Mouse (Mus musculus) macrophage (primary cell): ENCODE measurements around the gene Fam49a. TPM values are rescaled to one million over a fixed set of nuclear protein-coding genes. Genes with fewer than 3 reads are reported as not detected.

Experiments used
- H3K27ac ChIP-seq: fragments of 350-480 bp; formaldehyde crosslinking; 2 replicates; pipeline ENCODE4 v1.9.0; 2021
- H3K36me3 ChIP-seq: fragments of 350-480 bp; formaldehyde crosslinking; 2 replicates; pipeline ENCODE4 v1.9.0; 2021; ENCODE audit errors: inconsistent target
- H3K4me3 ChIP-seq: fragments of 350-480 bp; formaldehyde crosslinking; 2 replicates; pipeline ENCODE4 v1.9.0; 2021; ENCODE audit errors: inconsistent target
- H3K79me2 ChIP-seq: fragments of 350-480 bp; formaldehyde crosslinking; 2 replicates; pipeline ENCODE4 v1.9.0; 2021; ENCODE audit errors: inconsistent target
- WGBS: methylation state at CpG from one replicate; pipeline ENCODE4 v1.1.7; 2026; ENCODE audit warnings: inconsistent platforms; ENCODE audit not compliant: missing documents; 5-methylcytosine and 5-hydroxymethylcytosine counted together
- polyA plus RNA-seq: library from polyadenylated mRNA; stranded (reverse); fragments of 250-400 nt; gene quantifications from 3 replicates; pipeline ENCODE4 v1.2.4, GENCODE M21; 2018; ENCODE audit warnings: inconsistent platforms

The Fam49a gene
- polyA plus RNA-seq, 1 experiment from 2014 or later, result 41.6 TPM

GRCm38 (mm10) chr12:12389271-12389670 is 127.3 kb downstream of the Fam49a start:
- Histone ChIP-seq H3K79me2 (no peaks in the 10 kb centered on the region), H3K36me3 (no peaks in the 10 kb centered on the region), H3K27ac (no peak overlapping the region), H3K4me3 (no peak overlapping the region)
- WGBS, result 88% methylated on average over 1 of the region's 1 CpGs

GRCm38 (mm10) chr12:12396224-12396623 is 134.3 kb downstream of the Fam49a start:
- Histone ChIP-seq H3K79me2 (no peaks in the 10 kb centered on the region), H3K4me3 (no peak overlapping the region), H3K36me3 (no peaks in the 10 kb centered on the region), H3K27ac (no peak overlapping the region)
- WGBS, result 4% methylated on average over 6 of the region's 6 CpGs

GRCm38 (mm10) chr12:12401051-12401465 is 139.1 kb downstream of the Fam49a start:
- Histone ChIP-seq H3K79me2 (no peaks in the 10 kb centered on the region), H3K27ac (no peak overlapping the region), H3K36me3 (no peaks in the 10 kb centered on the region), H3K4me3 (no peak overlapping the region)
- WGBS, result 15% methylated on average over 9 of the region's 9 CpGs

GRCm38 (mm10) chr12:12401504-12401903 is 139.6 kb downstream of the Fam49a start:
- Histone ChIP-seq H3K79me2 (no peaks in the 10 kb centered on the region), H3K27ac (no peak overlapping the region), H3K36me3 (no peaks in the 10 kb centered on the region), H3K4me3 (no peak overlapping the region)
- WGBS, result 14% methylated on average over 15 of the region's 15 CpGs

GRCm38 (mm10) chr12:12405491-12406110 is 143.7 kb downstream of the Fam49a start:
- WGBS, result 80% methylated on average over 10 of the region's 10 CpGs
- no peaks in the 10 kb centered on the region for H3K79me2 ChIP-seq
- H3K4me3 ChIP-seq, result no peak overlapping the region
- no peaks in the 10 kb centered on the region for H3K36me3 ChIP-seq
- H3K27ac ChIP-seq, result no peak overlapping the region

GRCm38 (mm10) chr12:12409044-12409443 is 147.1 kb downstream of the Fam49a start:
- H3K36me3 ChIP-seq, result no peaks in the 10 kb centered on the region
- WGBS, result 80% methylated on average over 5 of the region's 5 CpGs
- no peaks in the 10 kb centered on the region for H3K79me2 ChIP-seq
- no peak overlapping the region for H3K4me3 ChIP-seq
- no peak overlapping the region for H3K27ac ChIP-seq

- Histone ChIP-seq H3K4me3 (no peak overlapping the region), H3K27ac (no peak overlapping the region), H3K36me3 (no peaks in the 10 kb centered on the region), H3K79me2 (no peaks in the 10 kb centered on the region)
- 29% methylated on average over 5 of the region's 5 CpGs for WGBS
Measured at GRCm38 (mm10) chr12:12412674-12413073, 150.7 kb downstream of the Fam49a start.

- H3K27ac ChIP-seq, result no peak overlapping the region
- WGBS, result 11% methylated on average over 2 of the region's 2 CpGs
- no peak overlapping the region for H3K4me3 ChIP-seq
- H3K36me3 ChIP-seq, result no peaks in the 10 kb centered on the region
- no peaks in the 10 kb centered on the region for H3K79me2 ChIP-seq
Measured at GRCm38 (mm10) chr12:12420423-12420822, 158.5 kb downstream of the Fam49a start.

- Histone ChIP-seq H3K4me3 (no peak overlapping the region), H3K79me2 (no peaks in the 10 kb centered on the region), H3K36me3 (no peaks in the 10 kb centered on the region), H3K27ac (no peak overlapping the region)
- 13% methylated on average over 25 of the region's 25 CpGs for WGBS
Measured at GRCm38 (mm10) chr12:12420841-12421579, 159.1 kb downstream of the Fam49a start.

- Histone ChIP-seq H3K4me3 (no peak overlapping the region), H3K27ac (no peak overlapping the region)
Measured at GRCm38 (mm10) chr12:12421580-12421878, 159.6 kb downstream of the Fam49a start.

GRCm38 (mm10) chr12:12425188-12425587 is 163.2 kb downstream of the Fam49a start:
- 81% methylated on average over 5 of the region's 5 CpGs for WGBS
- H3K79me2 ChIP-seq, result no peaks in the 10 kb centered on the region
- H3K4me3 ChIP-seq, result no peak overlapping the region
- H3K27ac ChIP-seq, result no peak overlapping the region
- no peaks in the 10 kb centered on the region for H3K36me3 ChIP-seq

More at GRCm38 (mm10) chr12:12421580-12421878, 159.6 kb downstream of the Fam49a start:
- H3K79me2 ChIP-seq, result no peaks in the 10 kb centered on the region
- WGBS, result 95% methylated on average over 8 of the region's 8 CpGs
- H3K36me3 ChIP-seq, result no peaks in the 10 kb centered on the region

- Histone ChIP-seq H3K79me2 (no peaks in the 10 kb centered on the region), H3K36me3 (no peaks in the 10 kb centered on the region), H3K4me3 (no peak overlapping the region), H3K27ac (no peak overlapping the region)
- 91% methylated on average over 1 of the region's 1 CpGs for WGBS
Measured at GRCm38 (mm10) chr12:12427285-12427684, 165.3 kb downstream of the Fam49a start.

GRCm38 (mm10) chr12:12428886-12429285 is 166.9 kb downstream of the Fam49a start:
- WGBS, result 90% methylated on average over 7 of the region's 7 CpGs
- Histone ChIP-seq H3K4me3 (no peak overlapping the region), H3K27ac (no peak overlapping the region), H3K79me2 (no peaks in the 10 kb centered on the region), H3K36me3 (no peaks in the 10 kb centered on the region)
